ENCODE assay signal across 9 mouse cellular contexts in genomic region chr9:55430133-55430532, GRCm38 (mm10).
DNase-seq lines count a peak whose midpoint lies in the region; ATAC-seq and TF ChIP-seq lines count a peak whose summit lies in the region.
"Had no signal": no experiment of that assay in that cellular context is flagged by ENCODE, and none has a peak within 500 bp of the region (broad histone marks: within the 10 kb centered on the region; RNA-seq: fewer than 3 reads in every experiment).

No protein-coding gene starts in this region.

- no peak for TF ChIP-seq RAD21 in CH12.LX (IDR thresholded peaks at IDR 0.05; ENCODE audit: low read depth, low read length)

- H3K4me1 ChIP-seq in CH12.LX (ENCODE audit: control insufficient read depth in 1 of 2, insufficient read depth in 2 of 2), result peaks cover 0 to 5% of the 10 kb centered on the region in 2 experiments; a peak in 1 of 4 replicates
- H3K4me1 ChIP-seq in hindbrain, embryonic 15.5 days (replicated peaks), result peaks cover 10% of the 10 kb centered on the region
- peaks cover 19% of the 10 kb centered on the region for H3K4me1 ChIP-seq in limb, embryonic 15.5 days
- peaks cover 12% of the 10 kb centered on the region for H3K4me1 ChIP-seq in neural tube, embryonic 15.5 days

- TF ChIP-seq EP300 in CH12.LX (IDR thresholded peaks at IDR 0.05; ENCODE audit: low read length), result no peak

- H3K27me3 ChIP-seq in CH12.LX (replicated peaks), result no peaks in the 10 kb centered on the region
- no peaks in the 10 kb centered on the region for H3K27me3 ChIP-seq in hindbrain, embryonic 15.5 days
- H3K27me3 ChIP-seq in limb, embryonic 15.5 days, result 0 out of 2 replicates have a peak, but pooled peaks cover 6% of the 10 kb centered on the region
- peaks cover 6% of the 10 kb centered on the region; the same call in 1 of the 2 replicates for H3K27me3 ChIP-seq in neural tube, embryonic 15.5 days (replicated peaks)

- ATAC-seq in hindbrain, embryonic 15.5 days (ENCODE audit: low FRiP score, low read depth), result no peak
- no peak for ATAC-seq in limb, embryonic 15.5 days (ENCODE audit: insufficient number of reproducible peaks, low FRiP score, low TSS enrichment, low read depth)
- peak; percentile 22; the same call in 1 of the 2 replicates for ATAC-seq in neural tube, embryonic 15.5 days (ENCODE audit: low FRiP score)

- no peaks in the 10 kb centered on the region for H3K36me3 ChIP-seq in CH12.LX (replicated peaks in 1 of 2; ENCODE audit: control insufficient read depth in 1 of 2, insufficient read depth in 1 of 2, low read length in 1 of 2)
- no peaks in the 10 kb centered on the region for H3K36me3 ChIP-seq in hindbrain, embryonic 15.5 days
- no peaks in the 10 kb centered on the region for H3K36me3 ChIP-seq in limb, embryonic 15.5 days
- H3K36me3 ChIP-seq in neural tube, embryonic 15.5 days, result no peaks in the 10 kb centered on the region

- H3K9me3 ChIP-seq in CH12.LX (replicated peaks; ENCODE audit: low read length), result no peaks in the 10 kb centered on the region
- H3K9me3 ChIP-seq in hindbrain, embryonic 15.5 days, result no peaks in the 10 kb centered on the region
- H3K9me3 ChIP-seq in limb, embryonic 15.5 days, result no peaks in the 10 kb centered on the region
- no peaks in the 10 kb centered on the region for H3K9me3 ChIP-seq in neural tube, embryonic 15.5 days (replicated peaks)

- no peak overlapping the region for H3K4me3 ChIP-seq in CH12.LX (replicated peaks in 1 of 3; ENCODE audit: low read depth in 2 of 3, low read length in 2 of 3, poor library complexity in 1 of 3)
- H3K4me3 ChIP-seq in hindbrain, embryonic 15.5 days, result no peak overlapping the region
- 0 out of 2 replicates have a peak overlapping the region, but pooled peaks have one; percentile 4 for H3K4me3 ChIP-seq in limb, embryonic 15.5 days
- no peak overlapping the region for H3K4me3 ChIP-seq in neural tube, embryonic 15.5 days (replicated peaks)

- in situ Hi-C loops in CH12.LX (cut with MboI; ENCODE audit: low pct_ligation_motif_present, low pct_unique_long_range_greater_than_20kb, low sequenced_read_pairs), result loop anchor here (25.0 kb wide), 1 partner anchor 482 kb away; no protein-coding TSS in a partner anchor

- no peak overlapping the region for H3K27ac ChIP-seq in CH12.LX (ENCODE audit: insufficient read depth, low read depth)
- H3K27ac ChIP-seq in hindbrain, embryonic 15.5 days (replicated peaks), result peak overlapping the region; percentile 30; the same call in 1 of the 2 replicates
- H3K27ac ChIP-seq in limb, embryonic 15.5 days, result no peak overlapping the region
- H3K27ac ChIP-seq in neural tube, embryonic 15.5 days (replicated peaks), result no peak overlapping the region
- H3K27ac ChIP-seq: liver, embryonic 14.5 days had no signal

- H3K79me2 ChIP-seq in CH12.LX (replicated peaks; ENCODE audit: control insufficient read depth, extremely low read depth, insufficient read depth, poor library complexity, severe bottlenecking), result no peaks in the 10 kb centered on the region

- dilution Hi-C loops in CH12.LX (cut with MboI; ENCODE audit: extremely low pct_ligation_motif_present, extremely low pct_unique_long_range_greater_than_20kb, low sequenced_read_pairs), result no loop called here

- 22% methylated on average over 20 of the region's 20 CpGs for WGBS in hindbrain, embryonic 15.5 days
- 17% methylated on average over 20 of the region's 20 CpGs for WGBS in limb, embryonic 15.5 days
- WGBS in neural tube, embryonic 15.5 days, result 20% methylated on average over 20 of the region's 20 CpGs

- H3K9ac ChIP-seq in CH12.LX (ENCODE audit: insufficient read depth, low read depth), result no peak overlapping the region
- H3K9ac ChIP-seq in hindbrain, embryonic 15.5 days, result peak overlapping the region; percentile 17; the same call in 1 of the 2 replicates
- H3K9ac ChIP-seq in limb, embryonic 15.5 days, result no peak overlapping the region
- no peak overlapping the region for H3K9ac ChIP-seq in neural tube, embryonic 15.5 days (replicated peaks)
- H3K9ac ChIP-seq: liver, embryonic 14.5 days had no signal

- DNase-seq in CH12.LX (ENCODE audit: extremely low read depth), result no peak
- DNase-seq in adrenal gland, postnatal 10 days, result peak; percentile 50
- DNase-seq in cerebellum, postnatal 36 days, result no peak
- DNase-seq in B cell, adult 2 months, result no peak
- no peak for DNase-seq in left cerebral cortex, adult 8-10 months (ENCODE audit: low spot score in 2 of 2)

- H3K4me2 ChIP-seq in CH12.LX (ENCODE audit: insufficient read depth, low read depth, poor library complexity, severe bottlenecking), result no peak overlapping the region
- H3K4me2 ChIP-seq in hindbrain, embryonic 15.5 days, result peak overlapping the region; percentile 36
- peak overlapping the region; percentile 31 for H3K4me2 ChIP-seq in limb, embryonic 15.5 days
- H3K4me2 ChIP-seq in neural tube, embryonic 15.5 days, result peak overlapping the region; percentile 30

- TF ChIP-seq POLR2A in CH12.LX (IDR thresholded peaks at IDR 0.05; ENCODE audit: low read depth, low read length), result no peak

- TF ChIP-seq CTCF in CH12.LX (conservative IDR thresholded peaks at IDR 0.05 in 1 of 2, IDR thresholded peaks at IDR 0.05 in 1 of 2; ENCODE audit: low read depth in 2 of 2, low read length in 2 of 2), result no peak

TF ChIP-seq in CH12.LX, 34 proteins besides CTCF, POLR2A, EP300 and RAD21:
- 0 out of 2 replicates have a peak, but pooled peaks have one; percentile 8 for TF ChIP-seq BHLHE40 (IDR thresholded peaks at IDR 0.05; ENCODE audit: low read depth, low read length)
- TF ChIP-seq MAFK (IDR thresholded peaks at IDR 0.05; ENCODE audit: insufficient replicate concordance, low read length), result no peak
